Mouse (Mus musculus) hindbrain, embryonic 10.5 days (tissue): Measurements from ENCODE around the gene Paqr5. TPM values are rescaled to one million over a fixed set of nuclear protein-coding genes. Genes with fewer than 3 reads are reported as not detected.

Experiments
- DNase-seq: peaks from one replicate; pipeline ENCODE4 v3.0.0-alpha.2; 2017; ENCODE audit warnings: low spot score
- H3K27ac ChIP-seq: fragments of 300-500 bp; sonication (generic); 2 replicates; pipeline ENCODE4 v1.5.1; 2016; ENCODE audit warnings: mild to moderate bottlenecking, moderate library complexity
- H3K27me3 ChIP-seq: fragments of 300-500 bp; sonication (generic); 2 replicates; pipeline ENCODE4 v1.6.1; 2016; ENCODE audit warnings: mild to moderate bottlenecking; ENCODE audit not compliant: poor library complexity, insufficient read depth, severe bottlenecking
- H3K36me3 ChIP-seq: fragments of 300-500 bp; sonication (generic); 2 replicates; pipeline ENCODE4 v1.6.1; 2016; ENCODE audit warnings: mild to moderate bottlenecking, moderate library complexity
- H3K4me1 ChIP-seq: fragments of 300-500 bp; sonication (generic); replicated peaks from 2 replicates; pipeline ENCODE4 v1.6.1; 2016; ENCODE audit warnings: mild to moderate bottlenecking
- H3K4me3 ChIP-seq: fragments of 300-500 bp; sonication (generic); 2 replicates; pipeline ENCODE4 v1.5.1; 2016; ENCODE audit warnings: mild to moderate bottlenecking, moderate library complexity
- H3K9me3 ChIP-seq: fragments of 300-500 bp; sonication (generic); 2 replicates; pipeline ENCODE4 v1.6.1; 2016; ENCODE audit warnings: mild to moderate bottlenecking, moderate library complexity
- WGBS: fragments of 180-500 bp; shearing (Covaris S2); methylation state at CpG from one replicate; pipeline ENCODE4 v1.1.7; 2016; 5-methylcytosine and 5-hydroxymethylcytosine counted together
- polyA plus RNA-seq: library from polyadenylated mRNA; unstranded; fragments of >200 nt; fragmentation: Nextera tagmentation; extraction: Ambion mirVana; gene quantifications from 2 replicates; pipeline ENCODE4 v1.2.1, GENCODE M21; 2016

Gene Paqr5
- polyA plus RNA-seq, 1 experiment from 2014 or later, result 0.58 TPM

DNA sequence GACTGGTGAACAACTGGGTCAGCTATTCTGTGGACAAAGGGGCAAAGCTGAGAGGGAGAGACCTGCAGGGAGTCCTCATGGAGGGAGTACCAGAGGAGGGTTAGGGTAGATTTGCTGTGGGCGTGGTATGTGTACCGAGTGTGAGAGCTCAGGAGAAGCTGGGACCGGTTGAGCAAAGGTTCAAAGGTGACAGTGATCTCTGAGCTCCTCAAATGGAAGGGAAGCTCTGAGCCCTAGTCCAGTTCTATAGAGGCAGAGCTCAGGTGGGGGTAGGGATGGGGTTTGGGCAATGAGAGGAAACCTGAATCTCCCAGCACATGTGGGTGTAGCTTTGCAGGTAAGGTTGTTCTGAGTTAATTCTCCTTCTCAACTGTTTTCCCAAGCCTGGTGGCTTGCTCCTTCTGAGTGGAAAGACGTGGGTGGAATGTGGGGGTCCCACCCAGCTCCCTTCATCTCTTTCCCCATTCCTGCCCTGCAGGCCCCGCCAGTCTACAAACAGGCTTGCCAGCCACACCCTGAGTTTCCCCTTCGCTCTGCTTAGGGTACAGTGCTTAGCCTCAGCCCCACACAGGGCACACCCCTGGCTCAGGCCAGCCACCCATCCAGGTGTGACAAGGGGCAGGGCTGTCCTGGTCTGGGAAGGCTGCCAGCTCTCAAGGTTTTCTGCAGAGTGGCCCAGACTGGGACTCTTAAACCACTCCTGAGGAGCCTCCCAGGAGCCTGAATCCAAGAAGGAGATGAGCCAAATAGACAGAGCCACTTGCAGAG, 26.8 kb downstream of the Paqr5 start:
- no peaks in the 10 kb centered on the region for H3K9me3 ChIP-seq
- H3K27ac ChIP-seq, result no peak overlapping the region
- no peaks in the 10 kb centered on the region for H3K36me3 ChIP-seq
- WGBS, result 81% methylated on average over 6 of the region's 6 CpGs
- H3K4me3 ChIP-seq, result no peak overlapping the region
- peaks cover 17% of the 10 kb centered on the region for H3K4me1 ChIP-seq
- H3K27me3 ChIP-seq, result no peaks in the 10 kb centered on the region
- DNase-seq, result no peak

DNA sequence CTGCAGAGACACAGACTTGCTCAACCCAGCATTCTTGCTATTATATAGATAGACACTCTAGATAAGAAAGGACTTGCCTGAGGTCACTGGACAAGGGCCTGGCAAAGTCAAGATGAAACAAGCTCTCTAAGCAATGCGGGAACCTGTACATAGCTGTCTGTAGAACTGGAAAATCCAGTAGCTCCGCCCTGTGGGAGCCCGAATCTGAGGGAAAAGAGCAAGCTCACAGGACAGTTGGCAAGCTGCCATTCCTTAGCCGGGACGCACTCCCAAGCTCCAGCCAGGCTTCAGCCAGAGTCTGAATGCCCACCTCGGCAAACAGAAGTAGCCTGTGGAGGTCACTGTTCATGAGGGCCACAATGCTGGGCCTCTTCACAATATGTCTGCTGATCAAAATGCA, 28.8 kb downstream of the Paqr5 start:
- no peaks in the 10 kb centered on the region for H3K27me3 ChIP-seq
- 77% methylated on average over 6 of the region's 6 CpGs for WGBS

DNA sequence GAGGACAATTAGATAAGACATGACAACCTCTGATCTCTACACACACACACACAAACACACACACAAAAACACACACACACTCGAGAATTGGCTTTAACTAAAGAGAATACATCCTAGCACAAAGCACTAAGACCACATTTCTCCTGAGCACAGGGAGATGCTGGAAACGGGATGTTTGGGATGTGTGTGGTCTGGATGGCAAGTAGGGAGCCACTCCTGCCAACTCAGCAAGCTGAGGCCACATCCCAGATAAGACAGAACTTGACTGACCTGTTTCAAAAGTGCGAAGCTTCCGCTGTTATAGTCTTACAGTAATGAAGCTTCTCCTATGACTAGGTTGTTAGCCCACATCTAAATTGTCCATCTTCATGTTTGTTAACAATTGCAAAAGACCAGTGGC, 35.5 kb downstream of the Paqr5 start:
- Histone ChIP-seq H3K4me3 (no peak overlapping the region), H3K4me1 (no peaks in the 10 kb centered on the region), H3K27me3 (no peaks in the 10 kb centered on the region), H3K9me3 (no peaks in the 10 kb centered on the region; the same call in 1 of the 2 replicates), H3K36me3 (no peaks in the 10 kb centered on the region), H3K27ac (no peak overlapping the region)
- DNase-seq, result no peak
- 77% methylated on average over 4 of the region's 4 CpGs for WGBS

More for the DNA sequence above, 28.8 kb downstream of the Paqr5 start:
- H3K9me3 ChIP-seq, result no peaks in the 10 kb centered on the region
- peak; percentile 6 for DNase-seq
- H3K4me3 ChIP-seq, result no peak overlapping the region
- H3K27ac ChIP-seq, result no peak overlapping the region
- no peaks in the 10 kb centered on the region for H3K36me3 ChIP-seq
- H3K4me1 ChIP-seq, result peaks cover 7% of the 10 kb centered on the region; the same call in 1 of the 2 replicates

DNA sequence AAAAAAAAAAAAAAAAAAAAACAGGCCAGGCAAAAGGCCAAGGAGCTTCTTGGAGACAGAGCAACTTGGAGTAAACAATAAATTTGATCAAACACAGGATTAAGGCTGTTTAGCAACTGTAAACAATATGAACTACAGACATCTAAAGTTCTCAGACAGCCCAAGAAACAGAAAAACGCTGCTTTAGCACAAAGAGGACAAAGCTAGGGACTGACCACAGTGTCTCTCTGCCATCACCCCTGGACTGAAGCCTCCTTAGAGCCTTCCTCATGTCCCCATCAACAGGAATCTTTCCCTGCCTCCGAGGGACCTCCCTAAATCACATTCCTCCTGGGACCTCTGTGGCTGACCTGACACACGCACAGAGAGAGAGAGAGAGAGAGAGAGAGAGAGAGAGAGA, 35.9 kb downstream of the Paqr5 start:
- Histone ChIP-seq H3K27ac (no peak overlapping the region), H3K4me3 (no peak overlapping the region), H3K36me3 (no peaks in the 10 kb centered on the region), H3K4me1 (no peaks in the 10 kb centered on the region), H3K9me3 (no peaks in the 10 kb centered on the region; the same call in 1 of the 2 replicates), H3K27me3 (no peaks in the 10 kb centered on the region)
- WGBS, result 47% methylated on average over 3 of the region's 3 CpGs
- no peak for DNase-seq

DNA sequence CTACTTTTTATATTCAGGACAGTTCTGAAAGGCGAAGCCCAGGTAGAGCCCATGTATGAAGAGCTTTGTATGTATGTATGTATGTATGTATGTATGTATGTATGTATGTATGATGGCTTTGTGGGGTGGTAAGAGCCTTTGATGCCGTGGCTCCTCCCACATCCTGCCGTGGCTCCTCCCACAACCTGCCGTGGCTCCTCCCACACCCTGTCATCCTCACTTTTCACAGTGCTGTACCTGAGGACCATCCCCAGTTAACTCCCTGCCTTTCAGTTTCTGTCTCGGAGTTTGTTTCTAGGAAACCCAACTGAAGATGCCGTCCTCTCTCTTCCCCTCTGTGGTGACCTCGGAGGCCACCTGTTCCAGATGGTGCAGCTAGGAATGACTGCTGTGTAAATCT, 40.6 kb downstream of the Paqr5 start:
- Histone ChIP-seq H3K36me3 (no peaks in the 10 kb centered on the region), H3K9me3 (no peaks in the 10 kb centered on the region), H3K27ac (no peak overlapping the region), H3K27me3 (no peaks in the 10 kb centered on the region), H3K4me1 (no peaks in the 10 kb centered on the region), H3K4me3 (no peak overlapping the region)
- 89% methylated on average over 7 of the region's 7 CpGs for WGBS
- DNase-seq, result no peak

DNA sequence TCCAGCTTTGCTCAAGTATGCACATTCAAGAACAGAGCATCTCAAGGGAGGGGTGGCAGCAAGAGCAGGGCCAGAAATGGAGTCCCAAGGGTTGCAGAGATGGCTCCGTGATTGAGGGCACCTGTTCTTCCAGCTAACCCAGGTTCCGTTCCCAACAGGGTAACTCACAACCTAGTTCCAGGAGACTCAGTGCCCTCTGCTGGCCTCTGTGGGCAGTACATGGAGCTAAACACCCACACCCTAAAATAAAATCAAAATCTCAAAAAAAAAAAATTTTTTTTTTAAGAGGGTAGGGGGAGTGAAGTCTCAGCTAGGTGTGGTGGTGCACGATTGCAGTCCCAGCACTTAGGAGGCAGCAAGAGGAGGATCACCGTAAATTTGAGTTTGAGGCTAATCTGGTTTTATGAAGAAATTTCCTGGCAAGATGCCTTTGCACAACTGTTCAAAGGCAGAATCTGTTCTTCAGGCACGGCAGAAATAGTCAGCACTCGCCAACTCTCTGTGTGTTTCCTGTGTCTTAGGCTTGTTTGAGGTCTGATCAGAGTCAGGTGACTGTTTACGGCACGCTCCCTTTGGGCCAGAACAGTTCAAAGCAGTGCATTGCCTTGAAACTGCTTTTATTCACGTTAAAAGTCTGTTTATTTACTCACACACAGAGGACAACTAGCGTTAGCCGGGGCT, 41.3 kb downstream of the Paqr5 start:
- Histone ChIP-seq H3K27me3 (no peaks in the 10 kb centered on the region), H3K36me3 (no peaks in the 10 kb centered on the region), H3K4me3 (no peak overlapping the region), H3K4me1 (no peaks in the 10 kb centered on the region), H3K27ac (no peak overlapping the region), H3K9me3 (no peaks in the 10 kb centered on the region)
- DNase-seq, result peak; percentile 46
- WGBS, result 73% methylated on average over 11 of the region's 11 CpGs

DNA sequence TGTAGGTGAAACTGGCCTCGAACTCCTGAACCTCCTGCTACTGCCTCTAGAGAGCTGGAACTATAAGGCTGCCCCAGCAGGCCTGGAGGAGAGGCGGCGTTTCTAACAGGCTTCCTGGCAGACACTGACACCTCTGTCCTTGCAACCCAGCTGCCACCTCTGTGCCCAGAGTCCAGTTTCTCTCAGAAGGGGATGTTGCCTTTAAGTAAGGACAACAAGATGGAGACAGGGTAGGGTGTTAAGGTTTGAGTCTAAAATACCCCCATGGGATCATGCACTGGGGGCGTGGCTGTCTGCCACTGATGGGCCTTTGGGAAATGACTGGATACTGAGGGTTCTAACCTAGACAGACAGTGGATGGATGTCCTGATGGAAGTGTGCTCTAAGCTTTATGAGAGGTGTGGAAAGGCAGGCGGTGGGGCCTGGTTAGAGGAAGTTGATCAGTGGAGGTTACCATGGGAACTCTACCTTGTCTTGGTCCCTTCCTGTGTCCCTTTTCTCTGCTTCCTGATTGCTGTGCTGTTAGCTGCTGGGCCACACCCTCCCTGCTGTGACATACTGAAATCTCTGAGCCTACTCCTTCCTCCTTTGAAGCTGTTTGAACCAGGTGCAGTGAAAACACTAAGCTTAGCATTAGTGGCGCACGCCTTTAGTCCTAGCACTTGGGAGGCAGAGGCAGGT, 43.6 kb downstream of the Paqr5 start:
- Histone ChIP-seq H3K9me3 (no peaks in the 10 kb centered on the region), H3K27me3 (no peaks in the 10 kb centered on the region), H3K4me1 (no peaks in the 10 kb centered on the region), H3K4me3 (no peak overlapping the region), H3K27ac (no peak overlapping the region), H3K36me3 (no peaks in the 10 kb centered on the region)
- no peak for DNase-seq
- 89% methylated on average over 7 of the region's 7 CpGs for WGBS

DNA sequence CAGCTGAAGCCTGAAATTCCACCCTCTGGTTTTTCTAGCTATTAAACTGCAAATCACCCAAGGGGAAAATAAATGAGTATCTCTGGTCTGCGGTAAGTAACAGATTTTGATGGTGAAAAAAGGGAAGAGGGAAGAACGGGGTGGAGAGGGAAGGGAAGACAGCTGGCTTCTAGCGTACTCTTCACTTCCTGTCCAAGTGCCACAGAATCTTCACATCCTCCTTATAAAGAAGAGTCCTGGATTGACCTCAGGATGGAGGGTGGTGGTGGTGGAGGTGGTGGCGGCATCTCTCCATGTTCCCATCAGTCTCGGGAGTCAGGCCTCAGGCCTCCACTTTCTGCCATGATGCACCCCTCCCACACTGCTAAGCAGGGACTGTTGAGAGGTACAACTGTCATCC, 44.8 kb downstream of the Paqr5 start:
- H3K4me1 ChIP-seq, result no peaks in the 10 kb centered on the region
- 84% methylated on average over 5 of the region's 5 CpGs for WGBS

DNA sequence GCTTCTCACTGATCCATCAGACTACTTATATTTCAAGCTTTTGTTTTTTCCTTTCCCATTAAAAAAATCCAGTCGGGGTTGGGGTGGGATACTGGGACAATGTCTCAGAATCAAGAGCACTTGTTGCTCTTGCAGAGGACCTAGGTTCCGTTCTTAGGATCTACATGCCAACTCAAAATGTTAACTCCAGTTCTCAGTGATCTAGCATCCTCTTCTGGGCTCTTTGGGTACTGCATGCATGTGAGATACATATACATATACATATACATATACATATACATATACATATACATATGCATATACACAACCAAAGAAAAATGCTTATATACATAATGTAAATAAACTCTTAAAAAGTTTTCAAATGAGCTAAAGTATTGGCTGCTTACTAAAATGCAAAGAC, 46.7 kb downstream of the Paqr5 start:
- WGBS, result 84% methylated on average over 2 of the region's 2 CpGs
- no peaks in the 10 kb centered on the region for H3K36me3 ChIP-seq
- H3K27me3 ChIP-seq, result no peaks in the 10 kb centered on the region

More for the DNA sequence above, 44.8 kb downstream of the Paqr5 start:
- H3K27me3 ChIP-seq, result no peaks in the 10 kb centered on the region
- no peak overlapping the region for H3K27ac ChIP-seq
- no peaks in the 10 kb centered on the region for H3K9me3 ChIP-seq
- DNase-seq, result no peak
- no peaks in the 10 kb centered on the region for H3K36me3 ChIP-seq
- no peak overlapping the region for H3K4me3 ChIP-seq

DNA sequence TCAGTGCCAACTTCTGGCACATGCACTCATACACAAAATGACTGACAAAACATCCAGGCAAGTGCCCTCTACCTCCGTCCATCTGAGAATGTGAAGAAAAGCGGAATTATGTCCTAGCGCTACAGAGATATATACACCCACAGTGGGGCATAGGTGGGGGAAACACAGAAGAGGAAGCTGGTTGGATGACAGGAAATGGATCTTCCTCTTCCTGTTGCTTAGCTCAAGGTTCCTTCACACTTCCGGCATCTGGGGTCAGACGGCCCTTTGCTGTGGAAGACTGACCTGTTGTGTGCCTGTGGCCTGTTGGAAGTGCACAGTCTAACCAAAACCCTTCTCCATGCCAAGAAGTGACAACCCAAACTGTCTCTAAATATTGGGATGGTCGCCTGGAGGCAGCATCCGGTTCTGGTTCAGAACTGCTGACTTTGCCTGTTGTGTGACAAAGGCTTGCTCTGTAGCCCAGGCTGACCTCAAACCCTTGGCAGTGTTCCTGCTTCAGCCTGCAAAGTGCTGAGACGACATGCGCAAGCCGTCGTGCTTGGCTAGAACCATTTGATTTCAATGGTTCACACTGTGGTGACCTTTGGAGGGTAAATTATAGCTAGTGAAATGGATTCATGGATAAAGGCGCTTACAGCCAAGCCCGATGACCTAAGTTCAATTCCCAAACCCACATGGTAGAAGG, 49.3 kb downstream of the Paqr5 start:
- Histone ChIP-seq H3K4me3 (no peak overlapping the region), H3K36me3 (no peaks in the 10 kb centered on the region), H3K27ac (no peak overlapping the region), H3K27me3 (no peaks in the 10 kb centered on the region), H3K9me3 (no peaks in the 10 kb centered on the region), H3K4me1 (peaks cover 4% of the 10 kb centered on the region; the same call in 1 of the 2 replicates)
- no peak for DNase-seq
- 90% methylated on average over 13 of the region's 13 CpGs for WGBS

More for the DNA sequence above, 46.7 kb downstream of the Paqr5 start:
- Histone ChIP-seq H3K4me3 (no peak overlapping the region), H3K27ac (no peak overlapping the region), H3K9me3 (no peaks in the 10 kb centered on the region), H3K4me1 (no peaks in the 10 kb centered on the region)
- DNase-seq, result no peak

DNA sequence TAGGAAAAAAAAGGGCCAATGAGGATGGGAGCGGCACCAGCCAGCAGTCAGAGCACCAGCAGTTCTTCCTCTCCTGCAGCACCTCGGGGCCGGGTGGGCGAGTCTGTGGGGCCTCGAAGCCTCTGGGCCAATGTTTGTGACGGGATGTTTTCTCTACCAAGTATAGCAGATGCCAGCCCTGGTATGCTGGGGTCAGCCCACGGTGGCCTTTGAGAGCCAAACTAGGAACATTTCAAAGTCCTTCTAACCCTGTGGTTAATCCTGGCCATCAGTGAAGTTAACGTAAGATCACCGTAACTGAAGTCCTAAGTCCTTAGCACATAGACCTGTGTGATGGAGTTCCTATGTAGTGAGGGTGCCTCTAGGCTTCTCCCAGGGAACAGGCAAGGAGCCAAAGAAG, 54.6 kb downstream of the Paqr5 start:
- H3K4me3 ChIP-seq, result no peak overlapping the region
- peaks cover 19% of the 10 kb centered on the region for H3K4me1 ChIP-seq
- 61% methylated on average over 9 of the region's 9 CpGs for WGBS
- H3K27ac ChIP-seq, result no peak overlapping the region
- no peak for DNase-seq
- peaks cover 9% of the 10 kb centered on the region; the same call in 1 of the 2 replicates for H3K27me3 ChIP-seq
- no peaks in the 10 kb centered on the region for H3K9me3 ChIP-seq
- no peaks in the 10 kb centered on the region for H3K36me3 ChIP-seq

DNA sequence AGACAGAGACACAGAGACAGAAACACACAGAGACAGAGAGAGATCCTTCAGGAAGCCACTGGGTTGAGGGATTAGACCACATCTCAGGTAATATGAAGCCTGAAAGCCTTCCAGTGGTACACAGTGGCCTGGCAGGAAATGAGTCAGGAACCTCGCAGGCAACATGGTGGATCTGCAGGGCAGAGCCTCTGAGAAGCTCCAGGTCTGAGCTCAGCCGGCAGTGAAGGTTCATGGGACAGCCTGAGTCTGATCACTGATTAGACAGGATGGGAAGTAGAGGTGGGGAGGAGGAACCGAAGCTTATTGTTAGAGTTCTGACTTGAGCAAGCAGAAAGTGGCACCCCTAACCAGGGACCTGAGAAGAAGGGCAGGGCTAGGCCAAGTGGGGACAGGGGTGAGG, 55.6 kb downstream of the Paqr5 start:
- 81% methylated on average over 3 of the region's 3 CpGs for whole genome bisulfite sequencing
- Histone ChIP-seq H3K36me3 (no peaks in the 10 kb centered on the region), H3K9me3 (no peaks in the 10 kb centered on the region), H3K4me1 (peaks cover 19% of the 10 kb centered on the region), H3K27me3 (peaks cover 9% of the 10 kb centered on the region; the same call in 1 of the 2 replicates), H3K27ac (no peak overlapping the region), H3K4me3 (no peak overlapping the region)
- DNase-seq, result no peak
